Mouse (Mus musculus): Measurements from ENCODE around the gene Fxyd4. TPM values are rescaled to one million over a fixed set of nuclear protein-coding genes. Genes with fewer than 3 reads are reported as not detected.

Fxyd4 gene
- polyA plus RNA-seq, 1 experiment from 2014 or later = 1.2 TPM

DNA sequence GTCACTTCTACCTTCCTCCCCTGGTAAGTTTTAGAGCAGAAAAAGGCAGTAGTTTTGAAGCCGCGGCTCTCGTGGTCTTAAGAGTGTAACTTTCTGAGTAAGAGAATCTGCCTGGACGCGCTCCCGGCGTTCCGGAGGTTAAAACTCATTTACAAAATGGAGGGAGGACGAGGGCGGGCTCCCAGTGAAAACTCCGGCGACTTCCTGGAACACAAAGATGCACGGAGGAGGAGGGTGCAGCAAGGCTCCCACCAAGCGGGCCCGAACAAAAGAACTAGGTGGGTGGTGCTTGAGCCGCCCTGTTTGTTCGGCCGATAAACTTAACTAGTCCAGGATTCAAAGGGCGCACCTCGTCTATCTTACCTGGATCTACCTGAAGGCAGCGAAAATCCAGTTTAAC lies 19.9 kb downstream of the Fxyd4 start:
- ATAC-seq (ENCODE audit: insufficient number of reproducible peaks, low FRiP score) = peak; percentile 76

DNA sequence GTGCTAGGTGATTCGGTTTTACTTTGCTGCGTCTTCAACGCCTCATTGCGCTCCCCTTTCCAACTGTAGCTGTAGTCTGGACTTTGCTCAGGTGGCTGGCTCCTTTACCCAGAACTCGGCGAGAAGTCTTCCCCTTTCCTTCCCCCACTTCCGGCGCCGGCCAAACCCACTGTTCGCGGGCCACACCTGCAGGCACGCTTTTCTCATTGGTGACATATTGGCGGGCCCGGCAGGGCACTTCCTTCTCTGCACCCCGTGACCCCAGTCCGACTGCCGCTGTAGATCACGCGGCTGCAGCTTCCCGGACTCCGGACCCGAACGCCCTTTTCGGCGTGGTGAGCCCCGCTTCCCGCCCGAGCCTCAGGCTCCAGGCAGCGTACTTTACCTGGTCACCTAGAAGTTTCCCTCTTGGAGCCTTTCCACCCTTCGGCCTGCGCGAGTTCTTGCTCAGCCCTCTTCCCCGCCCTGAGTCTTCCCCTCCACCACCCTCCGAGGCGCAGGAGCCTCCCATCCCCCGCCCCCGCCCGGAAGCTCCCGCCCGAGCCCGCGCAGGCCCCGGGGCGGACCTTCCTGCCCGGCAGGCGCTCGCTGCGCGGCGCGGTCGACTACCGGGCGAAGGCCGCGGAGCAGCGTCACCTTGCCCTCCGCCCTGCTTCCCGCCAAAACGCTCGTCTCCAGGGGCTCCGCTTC lies 20.6 kb downstream of the Fxyd4 start:
- under 1% methylated on average over 62 of the region's 62 CpGs for WGBS
- peak; percentile 95 for ATAC-seq (ENCODE audit: insufficient number of reproducible peaks, low FRiP score)

More for the DNA sequence above, 19.9 kb downstream of the Fxyd4 start:
- Histone ChIP-seq H3K4me2 (peak overlapping the region; percentile 82), H3K4me1 (replicated peaks) (peaks cover 41% of the 10 kb centered on the region), H3K36me3 (peaks cover 19% of the 10 kb centered on the region; the same call in 1 of the 2 replicates), H3K27me3 (replicated peaks) (no peaks in the 10 kb centered on the region), H3K4me3 (peak overlapping the region; percentile 82), H3K9me3 (replicated peaks) (no peaks in the 10 kb centered on the region), H3K27ac (ENCODE audit: poor library complexity, severe bottlenecking) (peak overlapping the region; percentile 99), H3K9ac (peak overlapping the region; percentile 86)
- 1% methylated on average over 21 of the region's 21 CpGs for WGBS

DNA sequence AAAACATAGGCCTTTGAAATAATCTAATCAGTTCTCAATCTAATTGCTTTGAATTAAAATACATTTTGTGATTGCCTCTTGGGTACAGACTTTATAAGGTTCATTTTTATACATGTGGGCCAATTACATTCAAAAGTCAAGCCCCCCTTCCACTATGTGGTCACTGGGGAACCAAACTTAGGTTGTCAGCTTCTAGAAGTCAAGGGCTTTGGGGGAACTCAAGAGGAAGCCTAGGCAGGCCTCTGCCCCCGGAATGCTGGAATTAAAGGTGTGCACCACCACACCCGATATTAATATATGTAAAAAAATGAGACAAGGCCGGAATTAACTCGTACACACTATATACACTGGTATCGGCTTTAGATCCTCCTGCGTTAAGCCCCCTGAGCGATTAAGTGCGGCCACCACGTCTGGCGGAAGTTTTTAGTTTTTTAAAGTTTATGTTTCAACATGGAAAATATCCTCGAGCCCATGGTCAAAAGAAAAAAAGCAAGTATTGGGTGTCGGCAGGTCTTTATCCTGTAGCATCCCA lies 21.2 kb downstream of the Fxyd4 start:
- Histone ChIP-seq H3K9me3 (replicated peaks) (no peaks in the 10 kb centered on the region), H3K27ac (ENCODE audit: poor library complexity, severe bottlenecking) (peak overlapping the region; percentile 99), H3K27me3 (replicated peaks) (no peaks in the 10 kb centered on the region), H3K36me3 (peaks cover 11% of the 10 kb centered on the region; the same call in 1 of the 2 replicates), H3K4me1 (replicated peaks) (peaks cover 41% of the 10 kb centered on the region), H3K4me2 (peak overlapping the region; percentile 82), H3K9ac (peak overlapping the region; percentile 86), H3K4me3 (peak overlapping the region; percentile 82)
- ATAC-seq (ENCODE audit: insufficient number of reproducible peaks, low FRiP score) = no peak
- WGBS = 1% methylated on average over 12 of the region's 12 CpGs

More for the DNA sequence above, 20.6 kb downstream of the Fxyd4 start:
- Histone ChIP-seq H3K9ac (peak overlapping the region; percentile 86), H3K4me3 (peak overlapping the region; percentile 82), H3K9me3 (replicated peaks) (no peaks in the 10 kb centered on the region), H3K4me2 (peak overlapping the region; percentile 82), H3K36me3 (peaks cover 17% of the 10 kb centered on the region; the same call in 1 of the 2 replicates), H3K27me3 (replicated peaks) (no peaks in the 10 kb centered on the region), H3K4me1 (replicated peaks) (peaks cover 41% of the 10 kb centered on the region), H3K27ac (ENCODE audit: poor library complexity, severe bottlenecking) (peak overlapping the region; percentile 99)

DNA sequence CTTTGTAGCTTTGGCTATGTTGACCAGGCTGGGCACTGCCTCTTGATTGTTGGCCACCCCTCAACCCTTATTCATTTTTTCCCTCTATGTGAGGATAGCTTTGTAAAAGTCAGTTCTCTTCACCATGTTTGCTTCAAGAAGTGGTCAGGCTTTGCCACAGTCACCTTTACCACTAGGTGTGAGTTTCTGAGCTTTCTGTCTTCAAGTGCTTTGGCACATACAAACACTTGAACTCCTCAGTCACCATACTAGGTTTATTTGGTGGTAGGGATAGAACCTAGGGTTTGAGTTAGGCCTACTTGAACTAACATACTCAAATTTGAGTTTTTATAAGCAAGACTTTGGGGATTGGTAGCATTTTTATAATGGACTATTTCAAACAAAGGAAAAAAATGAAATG lies 23.0 kb downstream of the Fxyd4 start:
- Histone ChIP-seq H3K9ac (no peak overlapping the region), H3K4me3 (no peak overlapping the region), H3K4me1 (replicated peaks) (peaks cover 42% of the 10 kb centered on the region), H3K27me3 (replicated peaks) (no peaks in the 10 kb centered on the region), H3K27ac (ENCODE audit: poor library complexity, severe bottlenecking) (no peak overlapping the region), H3K4me2 (no peak overlapping the region), H3K36me3 (peaks cover 4% of the 10 kb centered on the region; the same call in 1 of the 2 replicates), H3K9me3 (replicated peaks) (no peaks in the 10 kb centered on the region)
- no peak for ATAC-seq (ENCODE audit: insufficient number of reproducible peaks, low FRiP score)

DNA sequence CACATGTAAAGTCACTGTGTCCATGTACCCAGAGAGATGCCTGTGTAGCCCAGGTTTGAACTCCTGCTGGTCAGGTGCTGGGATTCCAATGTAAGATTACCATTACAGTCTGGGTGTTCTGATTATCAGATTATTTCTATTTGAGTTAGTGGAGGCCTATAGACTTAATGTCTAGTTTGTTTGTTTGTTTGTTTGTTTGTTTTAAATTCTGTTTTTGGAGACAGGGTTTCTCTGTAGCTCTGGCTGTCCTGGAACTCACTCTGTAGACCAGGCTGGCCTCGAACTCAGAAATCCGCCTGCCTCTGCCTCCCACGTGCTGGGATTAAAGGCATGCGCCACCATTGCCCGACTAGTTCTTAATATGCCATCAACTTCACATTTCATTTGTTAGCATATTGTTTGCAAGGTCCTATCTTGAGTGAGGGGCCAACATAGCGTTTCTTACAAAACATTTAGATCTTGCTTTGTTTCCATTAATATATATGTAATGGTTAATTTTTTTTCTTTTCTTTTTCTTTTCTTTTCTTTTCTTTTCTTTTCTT lies 27.3 kb downstream of the Fxyd4 start:
- peak overlapping the region; percentile 87 for H3K4me2 ChIP-seq
- H3K27ac ChIP-seq (ENCODE audit: poor library complexity, severe bottlenecking) = no peak overlapping the region
- H3K4me1 ChIP-seq (replicated peaks) = peaks cover 38% of the 10 kb centered on the region
- H3K4me3 ChIP-seq = 0 out of 2 replicates have a peak overlapping the region, but pooled peaks have one; percentile 12
- 0 out of 2 replicates have a peak overlapping the region, but pooled peaks have one; percentile 41 for H3K9ac ChIP-seq
- 81% methylated on average over 6 of the region's 6 CpGs for WGBS
- no peaks in the 10 kb centered on the region for H3K9me3 ChIP-seq (replicated peaks)
- H3K27me3 ChIP-seq (replicated peaks) = no peaks in the 10 kb centered on the region
- ATAC-seq (ENCODE audit: insufficient number of reproducible peaks, low FRiP score) = no peak
- no peaks in the 10 kb centered on the region for H3K36me3 ChIP-seq

GRCm38 (mm10) chr6:117908424-117908900 lies 29.0 kb downstream of the Fxyd4 start:
- H3K4me1 ChIP-seq (replicated peaks) = peaks cover 34% of the 10 kb centered on the region
- peak overlapping the region; percentile 84 for H3K4me3 ChIP-seq
- no peaks in the 10 kb centered on the region for H3K27me3 ChIP-seq (replicated peaks)
- peak overlapping the region; percentile 93 for H3K9ac ChIP-seq
- no peak for ATAC-seq (ENCODE audit: insufficient number of reproducible peaks, low FRiP score)
- peak overlapping the region; percentile 96 for H3K27ac ChIP-seq (ENCODE audit: poor library complexity, severe bottlenecking)
- peak overlapping the region; percentile 87 for H3K4me2 ChIP-seq
- H3K9me3 ChIP-seq (replicated peaks) = no peaks in the 10 kb centered on the region
- no peaks in the 10 kb centered on the region for H3K36me3 ChIP-seq
- under 1% methylated on average over 14 of the region's 14 CpGs for WGBS

DNA sequence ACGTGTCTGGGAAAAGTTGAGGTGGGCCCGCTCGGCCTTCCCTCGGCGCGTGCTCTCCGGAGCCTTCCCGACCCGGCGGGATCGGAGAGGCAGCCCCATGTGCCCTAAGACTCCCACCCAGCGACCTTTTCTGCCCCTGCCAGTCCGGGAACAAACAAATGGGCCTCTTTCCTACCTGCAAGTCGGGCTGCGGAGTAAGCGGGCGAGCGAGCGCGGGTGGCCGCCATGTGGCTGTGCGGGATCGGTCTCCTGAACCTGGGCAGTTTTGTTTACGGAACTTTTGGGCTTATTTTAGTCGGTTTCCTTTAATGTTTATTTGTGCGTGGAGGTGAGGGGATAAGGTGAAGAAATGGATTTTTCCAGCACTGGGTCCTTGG lies 29.5 kb downstream of the Fxyd4 start:
- Histone ChIP-seq H3K27ac (ENCODE audit: poor library complexity, severe bottlenecking) (peak overlapping the region; percentile 96), H3K4me1 (replicated peaks) (peaks cover 31% of the 10 kb centered on the region), H3K4me2 (peak overlapping the region; percentile 87), H3K27me3 (replicated peaks) (no peaks in the 10 kb centered on the region), H3K36me3 (no peaks in the 10 kb centered on the region), H3K9me3 (replicated peaks) (no peaks in the 10 kb centered on the region), H3K9ac (peak overlapping the region; percentile 93), H3K4me3 (peak overlapping the region; percentile 84)
- WGBS = under 1% methylated on average over 26 of the region's 26 CpGs
- ATAC-seq (ENCODE audit: insufficient number of reproducible peaks, low FRiP score) = no peak

DNA sequence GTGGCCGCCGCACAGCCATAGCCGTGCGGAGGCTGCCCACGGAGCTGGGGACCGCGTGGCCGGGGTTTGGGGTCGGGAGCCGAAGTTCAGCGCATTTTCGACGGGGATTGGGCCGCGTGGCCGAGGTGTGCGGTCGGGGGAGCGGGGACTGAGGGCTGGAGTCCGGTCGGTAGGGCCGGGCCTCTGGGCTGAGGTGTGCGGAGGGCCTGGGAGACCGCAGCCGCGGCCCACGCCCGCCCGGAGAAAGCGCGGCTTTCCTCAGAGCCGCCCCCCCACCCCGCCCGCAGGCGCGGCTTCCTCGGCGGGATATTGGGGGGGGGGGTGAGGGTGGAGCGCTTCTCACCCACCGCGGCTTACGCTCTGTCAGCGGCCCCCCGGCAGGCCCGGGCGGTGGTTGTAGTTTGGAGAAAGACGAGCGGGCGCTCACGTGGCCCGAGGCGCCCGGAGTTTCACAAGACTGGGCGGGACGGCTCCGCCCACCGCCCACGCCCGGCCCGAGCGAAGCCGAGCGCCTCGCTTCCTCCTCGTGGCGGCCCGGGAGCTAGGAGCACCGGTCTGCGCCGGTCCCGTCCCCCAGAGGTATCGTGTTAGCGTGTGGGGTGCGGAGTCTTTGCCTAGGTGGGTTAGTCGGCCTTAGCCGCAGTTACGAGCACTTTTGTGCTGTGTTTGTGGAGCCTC lies 30.1 kb downstream of the Fxyd4 start:
- Histone ChIP-seq H3K36me3 (no peaks in the 10 kb centered on the region), H3K9ac (peak overlapping the region; percentile 93)
- ATAC-seq (ENCODE audit: insufficient number of reproducible peaks, low FRiP score) = peak; percentile 84

DNA sequence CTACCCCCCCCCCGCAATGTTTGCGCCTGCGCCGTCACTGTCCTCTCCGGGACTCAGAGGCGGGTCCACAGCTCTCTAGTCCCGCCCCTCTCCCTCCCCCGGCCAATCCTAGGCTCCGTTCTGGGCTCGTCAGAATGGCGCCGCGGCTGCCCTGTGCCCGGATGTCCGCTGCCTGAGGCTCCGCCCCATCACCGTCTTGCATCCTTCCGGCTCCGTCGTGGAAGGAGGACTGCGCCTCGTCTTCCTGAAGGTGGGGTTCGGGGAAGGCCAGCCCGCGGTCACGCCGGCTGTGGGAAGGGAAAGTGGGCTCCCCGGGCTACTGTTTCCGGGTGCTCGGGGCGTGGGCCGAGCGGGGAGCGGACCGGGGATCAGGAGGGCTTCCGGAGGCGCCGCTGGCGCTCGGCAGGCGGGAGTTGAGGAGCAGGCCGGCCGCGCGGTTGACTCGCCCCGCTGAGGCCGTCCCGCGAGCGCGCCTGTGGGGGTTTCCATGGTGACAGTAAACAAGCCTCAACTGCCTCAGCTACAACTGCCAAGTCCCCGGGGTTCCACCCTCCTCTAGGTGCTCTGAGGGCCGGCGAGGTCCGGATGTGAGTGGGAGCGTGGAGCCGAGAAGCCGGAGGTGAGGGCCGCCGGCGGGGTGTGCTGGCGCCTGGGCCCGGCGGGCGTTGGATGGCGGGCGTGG lies 30.8 kb downstream of the Fxyd4 start:
- peak; percentile 97 for ATAC-seq (ENCODE audit: insufficient number of reproducible peaks, low FRiP score)
- H3K9me3 ChIP-seq (replicated peaks) = no peaks in the 10 kb centered on the region
- WGBS = 1% methylated on average over 61 of the region's 68 CpGs

More for the DNA sequence above, 30.1 kb downstream of the Fxyd4 start:
- Histone ChIP-seq H3K27me3 (replicated peaks) (no peaks in the 10 kb centered on the region), H3K27ac (ENCODE audit: poor library complexity, severe bottlenecking) (peak overlapping the region; percentile 96), H3K9me3 (replicated peaks) (no peaks in the 10 kb centered on the region), H3K4me3 (peak overlapping the region; percentile 84), H3K4me2 (peak overlapping the region; percentile 87), H3K4me1 (replicated peaks) (peaks cover 34% of the 10 kb centered on the region)
- WGBS = under 1% methylated on average over 67 of the region's 77 CpGs

GRCm38 (mm10) chr6:117906015-117906531 lies 31.4 kb downstream of the Fxyd4 start:
- Histone ChIP-seq H3K4me1 (replicated peaks) (peaks cover 35% of the 10 kb centered on the region), H3K4me3 (peak overlapping the region; percentile 84), H3K27ac (ENCODE audit: poor library complexity, severe bottlenecking) (peak overlapping the region; percentile 78), H3K4me2 (peak overlapping the region; percentile 87), H3K36me3 (no peaks in the 10 kb centered on the region), H3K9me3 (replicated peaks) (no peaks in the 10 kb centered on the region), H3K9ac (peak overlapping the region; percentile 72), H3K27me3 (replicated peaks) (no peaks in the 10 kb centered on the region)
- WGBS = under 1% methylated on average over 25 of the region's 25 CpGs
- 0 out of 2 replicates have a peak, but pooled peaks have one; percentile 3 for ATAC-seq (ENCODE audit: insufficient number of reproducible peaks, low FRiP score)

More for the DNA sequence above, 30.8 kb downstream of the Fxyd4 start:
- peak overlapping the region; percentile 84 for H3K4me3 ChIP-seq
- H3K27ac ChIP-seq (ENCODE audit: poor library complexity, severe bottlenecking) = peak overlapping the region; percentile 96
- H3K36me3 ChIP-seq = no peaks in the 10 kb centered on the region
- H3K4me2 ChIP-seq = peak overlapping the region; percentile 87
- no peaks in the 10 kb centered on the region for H3K27me3 ChIP-seq (replicated peaks)
- H3K4me1 ChIP-seq (replicated peaks) = peaks cover 35% of the 10 kb centered on the region
- H3K9ac ChIP-seq = peak overlapping the region; percentile 93

Measured in heart, embryonic 12.5 days (tissue).